Mouse (Mus musculus) ES-Bruce4 (cell line): Measurements from ENCODE around the gene Zbed4.

Experiments
- CTCF ChIP-seq: IDR thresholded peaks from one replicate; pipeline ENCODE4 v1.8.1; 2011; ENCODE audit warnings: low read depth, low read length
- EP300 ChIP-seq: IDR thresholded peaks from 2 replicates; pipeline ENCODE4 v1.6.1; 2011; ENCODE audit warnings: low read depth, low read length; ENCODE audit not compliant: insufficient read depth
- POLR2A ChIP-seq: IDR thresholded peaks from one replicate; pipeline ENCODE4 v1.8.1; 2011; ENCODE audit warnings: low read length; ENCODE audit not compliant: insufficient read depth

GRCm38 (mm10) chr15:88799950-88800371, 48.5 kb downstream of the Zbed4 start:
- TF ChIP-seq POLR2A = no peak
- TF ChIP-seq CTCF = no peak
- TF ChIP-seq EP300 = no peak
